Mouse (Mus musculus) liver, adult 2 months (tissue): ENCODE measurements around the gene Kctd8. TPM values are rescaled to one million over a fixed set of nuclear protein-coding genes. Genes with fewer than 3 reads are reported as not detected.
"Not testable (repeated sequence)": the region's sequence is repeated elsewhere in the genome, so short reads cannot be mapped to it uniquely, and the experiment has no call there.

Source experiments
- DNase-seq: peaks from one replicate; pipeline ENCODE4 v3.0.0-alpha.2; 2011; ENCODE audit warnings: low read depth, low spot score; ENCODE audit errors: extremely low read depth
- H3K27ac ChIP-seq: fragments of 200-500 bp; replicated peaks from 2 replicates; pipeline ENCODE4 v1.5.1; 2012; ENCODE audit warnings: low read depth, mild to moderate bottlenecking, control low read depth, inconsistent platforms, low read length; ENCODE audit not compliant: insufficient read depth
- H3K27me3 ChIP-seq: fragments of 200-500 bp; 2 replicates; pipeline ENCODE4 v1.6.1; 2012; ENCODE audit warnings: mild to moderate bottlenecking, moderate library complexity, low read length, inconsistent platforms; ENCODE audit not compliant: control insufficient read depth, insufficient read depth
- H3K36me3 ChIP-seq: fragments of 200-500 bp; 2 replicates; pipeline ENCODE4 v1.6.1; 2012; ENCODE audit warnings: low read length, inconsistent platforms; ENCODE audit not compliant: control insufficient read depth, insufficient read depth
- H3K4me1 ChIP-seq: fragments of 200-500 bp; 2 replicates; pipeline ENCODE4 v1.6.1; 2011; ENCODE audit warnings: low read length; ENCODE audit not compliant: control insufficient read depth, insufficient read depth
- H3K4me3 ChIP-seq: fragments of 200-500 bp; 2 replicates; pipeline ENCODE4 v1.5.1; 2011; ENCODE audit warnings: low read depth, mild to moderate bottlenecking, control low read depth, low read length, moderate library complexity; ENCODE audit not compliant: insufficient read depth
- H3K79me2 ChIP-seq: fragments of 200-500 bp; 2 replicates; pipeline ENCODE4 v1.6.1; 2012; ENCODE audit warnings: inconsistent platforms, mild to moderate bottlenecking, low read length, moderate library complexity; ENCODE audit not compliant: control insufficient read depth, insufficient read depth
- H3K9ac ChIP-seq: fragments of 200-500 bp; 2 replicates; pipeline ENCODE4 v1.6.1; 2012; ENCODE audit warnings: low read depth, mild to moderate bottlenecking, control low read depth, inconsistent platforms, low read length
- CTCF ChIP-seq: fragments of 200-500 bp; IDR thresholded peaks from 2 replicates; pipeline ENCODE4 v1.5.1; 2011; ENCODE audit warnings: low read depth, low read length, control low read depth
- POLR2A ChIP-seq: fragments of 200-500 bp; IDR thresholded peaks from 2 replicates; pipeline ENCODE4 v1.6.1; 2011; ENCODE audit warnings: low read length, control low read depth; ENCODE audit not compliant: insufficient read depth; ENCODE audit errors: extremely low read depth
- WGBS: fragments of 180-500 bp; shearing (Covaris S2); methylation state at CpG from one replicate; pipeline ENCODE4 v1.1.7; 2018; 5-methylcytosine and 5-hydroxymethylcytosine counted together
- polyA plus RNA-seq: library from polyadenylated mRNA; depleted of rRNA; stranded (reverse); fragments of >200 nt; gene quantifications from 2 replicates; pipeline ENCODE4 v1.2.3, GENCODE M21; 2012
- total RNA-seq: library from RNA; depleted of rRNA; stranded (reverse); fragments of >200 nt; gene quantifications from 2 replicates; pipeline ENCODE4 v1.2.3, GENCODE M21; 2014

Gene Kctd8
- total and polyA plus RNA-seq, 2 experiments, result not detected

GRCm38 (mm10) chr5:69284359-69284758 lies 57.1 kb downstream of the Kctd8 start:
- Histone ChIP-seq H3K27me3 (no peaks in the 10 kb centered on the region), H3K9ac (no peak overlapping the region), H3K27ac (no peak overlapping the region), H3K36me3 (no peaks in the 10 kb centered on the region), H3K4me1 (no peaks in the 10 kb centered on the region), H3K79me2 (no peaks in the 10 kb centered on the region), H3K4me3 (no peak overlapping the region)
- no peak for TF ChIP-seq POLR2A
- TF ChIP-seq CTCF, result no peak
- no peak for DNase-seq
- WGBS, result 71% methylated on average over 6 of the region's 6 CpGs

GRCm38 (mm10) chr5:69252366-69252765 lies 89.1 kb downstream of the Kctd8 start:
- no peak overlapping the region for H3K4me3 ChIP-seq
- TF ChIP-seq POLR2A (no peak), CTCF (no peak)
- H3K79me2 ChIP-seq, result no peaks in the 10 kb centered on the region
- WGBS, result 62% methylated on average over 2 of the region's 2 CpGs
- H3K4me1 ChIP-seq, result no peaks in the 10 kb centered on the region
- no peaks in the 10 kb centered on the region for H3K36me3 ChIP-seq
- no peak for DNase-seq
- no peak overlapping the region for H3K27ac ChIP-seq
- H3K27me3 ChIP-seq, result no peaks in the 10 kb centered on the region
- no peak overlapping the region for H3K9ac ChIP-seq

GRCm38 (mm10) chr5:69241931-69242330 lies 99.5 kb downstream of the Kctd8 start:
- WGBS, result 54% methylated on average over 1 of the region's 1 CpGs
- H3K79me2 ChIP-seq, result no peaks in the 10 kb centered on the region
- H3K36me3 ChIP-seq, result no peaks in the 10 kb centered on the region
- no peaks in the 10 kb centered on the region for H3K4me1 ChIP-seq
- H3K27me3 ChIP-seq, result no peaks in the 10 kb centered on the region
- no peak overlapping the region for H3K9ac ChIP-seq
- no peak overlapping the region for H3K4me3 ChIP-seq
- no peak for DNase-seq
- no peak for TF ChIP-seq CTCF
- no peak for TF ChIP-seq POLR2A
- no peak overlapping the region for H3K27ac ChIP-seq

GRCm38 (mm10) chr5:69233560-69233959 lies 107.9 kb downstream of the Kctd8 start:
- Histone ChIP-seq H3K4me3 (no peak overlapping the region), H3K9ac (no peak overlapping the region), H3K36me3 (no peaks in the 10 kb centered on the region), H3K27ac (no peak overlapping the region), H3K4me1 (no peaks in the 10 kb centered on the region), H3K27me3 (no peaks in the 10 kb centered on the region), H3K79me2 (no peaks in the 10 kb centered on the region)
- WGBS, result 69% methylated on average over 4 of the region's 4 CpGs
- TF ChIP-seq CTCF (no peak), POLR2A (no peak)
- no peak for DNase-seq

GRCm38 (mm10) chr5:69231649-69232048 lies 109.8 kb downstream of the Kctd8 start:
- H3K9ac ChIP-seq, result not testable (repeated sequence)
- 89% methylated on average over 1 of the region's 1 CpGs for WGBS

GRCm38 (mm10) chr5:69227147-69227546 lies 114.3 kb downstream of the Kctd8 start:
- DNase-seq, result no peak
- Histone ChIP-seq H3K9ac (no peak overlapping the region), H3K36me3 (no peaks in the 10 kb centered on the region), H3K4me1 (no peaks in the 10 kb centered on the region), H3K27ac (no peak overlapping the region), H3K27me3 (no peaks in the 10 kb centered on the region), H3K4me3 (no peak overlapping the region), H3K79me2 (no peaks in the 10 kb centered on the region)
- TF ChIP-seq POLR2A, result no peak
- WGBS, result 88% methylated on average over 2 of the region's 2 CpGs

More at GRCm38 (mm10) chr5:69231649-69232048, 109.8 kb downstream of the Kctd8 start:
- H3K27me3 ChIP-seq, H3K4me3 ChIP-seq, H3K4me1 ChIP-seq, DNase-seq, H3K27ac ChIP-seq, H3K36me3 ChIP-seq, H3K79me2 ChIP-seq: not testable (repeated sequence)
